Mouse (Mus musculus) midbrain, embryonic 14.5 days (tissue): Measurements from ENCODE around the gene Shisa7. TPM values are rescaled to one million over a fixed set of nuclear protein-coding genes. Genes with fewer than 3 reads are reported as not detected.

ENCODE experiments used
- ATAC-seq: fragments of 200-750 bp; cut with Nextera tagmentation; 2 replicates; pipeline ENCODE4 v1.8.0; 2017; ENCODE audit warnings: moderate number of reproducible peaks, moderate library complexity; ENCODE audit not compliant: low FRiP score, low TSS enrichment
- DNase-seq: peaks from one replicate; pipeline ENCODE4 v3.0.0-alpha.2; 2015
- H3K27ac ChIP-seq: fragments of 300-500 bp; sonication (generic); replicated peaks from 2 replicates; pipeline ENCODE4 v1.5.1; 2014; ENCODE audit warnings: mild to moderate bottlenecking, low read depth, low read length, moderate library complexity
- H3K27me3 ChIP-seq: fragments of 300-500 bp; sonication (generic); 2 replicates; pipeline ENCODE4 v1.6.1; 2014; ENCODE audit warnings: low read length, control low read depth, mixed read lengths; ENCODE audit not compliant: control insufficient read depth, insufficient read depth
- H3K36me3 ChIP-seq: fragments of 300-500 bp; sonication (generic); 2 replicates; pipeline ENCODE4 v1.6.1; 2014; ENCODE audit warnings: low read length, control low read depth; ENCODE audit not compliant: control insufficient read depth, insufficient read depth
- H3K4me1 ChIP-seq: fragments of 300-500 bp; sonication (generic); 2 replicates; pipeline ENCODE4 v1.6.1; 2014; ENCODE audit warnings: mild to moderate bottlenecking, antibody characterized with exemption, low read length, control low read depth; ENCODE audit not compliant: control insufficient read depth, insufficient read depth
- H3K4me2 ChIP-seq: fragments of 300-500 bp; sonication (generic); 2 replicates; pipeline ENCODE4 v1.6.1; 2014; ENCODE audit warnings: mild to moderate bottlenecking, low read length, moderate library complexity
- H3K4me3 ChIP-seq: fragments of 300-500 bp; sonication (generic); replicated peaks from 2 replicates; pipeline ENCODE4 v1.5.1; 2014; ENCODE audit warnings: low read depth, low read length
- H3K9ac ChIP-seq: fragments of 300-500 bp; sonication (generic); replicated peaks from 2 replicates; pipeline ENCODE4 v1.6.1; 2014; ENCODE audit warnings: mild to moderate bottlenecking, low read length, moderate library complexity
- H3K9me3 ChIP-seq: fragments of 300-500 bp; sonication (generic); 2 replicates; pipeline ENCODE4 v1.6.1; 2016; ENCODE audit warnings: low read length, control low read depth, mixed read lengths; ENCODE audit not compliant: control insufficient read depth
- WGBS: fragments of 180-500 bp; shearing (Covaris S2); extraction: QIAGEN DNeasy Blood & Tissue Kit; methylation state at CpG from one replicate; pipeline ENCODE4 v1.1.7; 2014; 5-methylcytosine and 5-hydroxymethylcytosine counted together
- polyA plus RNA-seq: library from polyadenylated mRNA; unstranded; fragments of >200 nt; fragmentation: Nextera tagmentation; extraction: Ambion mirVana; gene quantifications from 2 replicates; pipeline ENCODE4 v1.2.1, GENCODE M21; 2014

The Shisa7 gene
- polyA plus RNA-seq, 1 experiment from 2014 or later: 14.0 TPM

DNA sequence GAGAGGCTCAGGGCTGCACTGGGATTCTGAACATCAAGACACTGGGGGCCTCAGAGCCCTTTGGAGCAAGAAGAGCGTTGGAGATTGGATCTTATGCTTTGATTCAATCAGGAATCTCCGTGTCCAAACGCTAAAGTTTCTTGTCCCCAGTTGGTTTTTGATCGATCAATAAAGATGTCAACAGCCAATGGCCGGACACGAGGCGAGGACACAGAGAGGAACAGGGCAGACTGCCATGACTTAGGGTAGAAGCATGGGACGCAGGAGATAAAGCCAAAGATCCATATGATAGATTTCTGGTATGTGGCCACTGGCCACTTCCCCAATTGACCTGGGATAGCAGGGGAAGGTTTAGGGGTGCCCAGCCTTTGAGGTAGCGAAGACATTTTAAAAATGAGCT, 12.0 kb upstream of the Shisa7 start:
- WGBS: 84% methylated on average over 9 of the region's 9 CpGs
- no peaks in the 10 kb centered on the region for H3K27me3 ChIP-seq
- H3K9ac ChIP-seq: no peak overlapping the region
- H3K9me3 ChIP-seq: no peaks in the 10 kb centered on the region
- DNase-seq: no peak
- no peak overlapping the region for H3K4me3 ChIP-seq
- no peak for ATAC-seq
- H3K27ac ChIP-seq: no peak overlapping the region
- no peaks in the 10 kb centered on the region for H3K4me1 ChIP-seq
- no peak overlapping the region for H3K4me2 ChIP-seq
- H3K36me3 ChIP-seq: no peaks in the 10 kb centered on the region

- Histone ChIP-seq H3K4me1 (no peaks in the 10 kb centered on the region), H3K36me3 (no peaks in the 10 kb centered on the region), H3K9me3 (no peaks in the 10 kb centered on the region), H3K4me2 (no peak overlapping the region), H3K9ac (no peak overlapping the region), H3K4me3 (no peak overlapping the region), H3K27ac (no peak overlapping the region), H3K27me3 (no peaks in the 10 kb centered on the region)
- 88% methylated on average over 3 of the region's 3 CpGs for WGBS
- ATAC-seq: no peak
- DNase-seq: no peak
Measured at GRCm38 (mm10) chr7:4853613-4854012, 9.1 kb upstream of the Shisa7 start.

DNA sequence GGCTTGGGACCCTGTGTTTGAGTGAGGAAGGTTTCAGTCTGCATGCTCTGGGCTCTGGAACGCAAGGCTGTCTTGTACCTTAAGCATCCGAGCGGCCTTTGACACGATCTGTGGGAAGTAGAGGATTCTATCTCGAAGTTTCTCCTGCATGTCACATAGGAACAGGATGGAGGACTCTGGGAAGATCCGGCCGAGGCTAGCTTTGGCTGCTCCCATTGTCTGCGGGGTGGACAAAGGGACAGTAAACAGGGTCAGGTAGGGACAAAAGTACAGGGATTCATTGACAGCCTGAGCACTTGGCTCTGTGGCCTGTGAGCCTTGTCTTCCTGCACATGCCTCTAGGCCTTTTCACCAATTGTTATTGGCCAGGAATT, 6.8 kb upstream of the Shisa7 start:
- H3K27me3 ChIP-seq: no peaks in the 10 kb centered on the region
- no peak overlapping the region for H3K9ac ChIP-seq
- H3K4me3 ChIP-seq: no peak overlapping the region
- no peaks in the 10 kb centered on the region for H3K36me3 ChIP-seq
- H3K27ac ChIP-seq: no peak overlapping the region
- H3K4me1 ChIP-seq: no peaks in the 10 kb centered on the region
- no peak for ATAC-seq
- 73% methylated on average over 8 of the region's 8 CpGs for WGBS
- H3K9me3 ChIP-seq: no peaks in the 10 kb centered on the region
- no peak for DNase-seq
- no peak overlapping the region for H3K4me2 ChIP-seq

- DNase-seq (no peak), ATAC-seq (no peak)
- 76% methylated on average over 11 of the region's 11 CpGs for WGBS
- Histone ChIP-seq H3K4me2 (no peak overlapping the region), H3K4me3 (no peak overlapping the region), H3K27me3 (no peaks in the 10 kb centered on the region), H3K9ac (no peak overlapping the region), H3K9me3 (no peaks in the 10 kb centered on the region), H3K36me3 (no peaks in the 10 kb centered on the region), H3K27ac (no peak overlapping the region), H3K4me1 (no peaks in the 10 kb centered on the region)
Measured at GRCm38 (mm10) chr7:4850621-4851314, 6.3 kb upstream of the Shisa7 start.

DNA sequence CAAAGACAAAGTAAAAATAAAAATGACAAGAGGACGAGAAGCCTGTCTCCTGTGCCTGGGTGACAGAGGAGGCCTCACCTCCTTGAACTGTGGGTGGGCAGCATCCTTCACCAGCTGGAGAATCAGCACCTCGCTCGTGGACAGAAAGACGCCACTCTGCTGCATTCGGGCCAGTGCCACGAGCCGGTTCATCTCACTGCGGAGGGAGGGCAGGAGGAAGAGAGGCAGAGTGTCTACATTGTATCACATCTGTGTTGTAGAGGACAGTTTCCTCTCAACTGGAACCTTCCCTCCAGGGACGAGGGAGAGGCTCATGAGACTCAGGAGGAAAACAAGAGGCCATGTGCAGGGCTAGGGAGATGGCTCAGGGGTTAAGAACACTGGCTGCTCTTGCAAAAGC, 4.9 kb upstream of the Shisa7 start:
- DNase-seq (no peak), ATAC-seq (no peak)
- Histone ChIP-seq H3K27me3 (no peaks in the 10 kb centered on the region), H3K4me1 (no peaks in the 10 kb centered on the region), H3K4me3 (no peak overlapping the region), H3K9me3 (no peaks in the 10 kb centered on the region), H3K9ac (no peak overlapping the region), H3K36me3 (no peaks in the 10 kb centered on the region), H3K4me2 (no peak overlapping the region), H3K27ac (no peak overlapping the region)
- 63% methylated on average over 9 of the region's 9 CpGs for WGBS

- ATAC-seq (peak; percentile 84), DNase-seq (peak; percentile 93)
- Histone ChIP-seq H3K9ac (peak overlapping the region; percentile 68), H3K4me1 (peaks cover 20% of the 10 kb centered on the region), H3K9me3 (no peaks in the 10 kb centered on the region), H3K27ac (peak overlapping the region; percentile 85), H3K36me3 (no peaks in the 10 kb centered on the region), H3K27me3 (no peaks in the 10 kb centered on the region), H3K4me2 (peak overlapping the region; percentile 86), H3K4me3 (peak overlapping the region; percentile 64)
- WGBS: 0% methylated on average over 13 of the region's 13 CpGs
Measured at GRCm38 (mm10) chr7:4844917-4845309, 417 bp upstream of the Shisa7 start.

GRCm38 (mm10) chr7:4843604-4844244, 772 bp downstream of the Shisa7 start:
- Histone ChIP-seq H3K27me3 (no peaks in the 10 kb centered on the region), H3K27ac (peak overlapping the region; percentile 85), H3K36me3 (no peaks in the 10 kb centered on the region), H3K4me1 (peaks cover 20% of the 10 kb centered on the region), H3K9me3 (no peaks in the 10 kb centered on the region), H3K9ac (peak overlapping the region; percentile 68), H3K4me3 (peak overlapping the region; percentile 64), H3K4me2 (peak overlapping the region; percentile 86)
- WGBS: under 1% methylated on average over 34 of the region's 34 CpGs
- ATAC-seq (peak; percentile 69), DNase-seq (peak; percentile 94)

GRCm38 (mm10) chr7:4842634-4843131, 1.8 kb downstream of the Shisa7 start:
- WGBS: 2% methylated on average over 16 of the region's 16 CpGs
- no peaks in the 10 kb centered on the region for H3K36me3 ChIP-seq
- H3K4me3 ChIP-seq: peak overlapping the region; percentile 64
- H3K9ac ChIP-seq: peak overlapping the region; percentile 68
- DNase-seq: peak; percentile 74
- H3K4me1 ChIP-seq: peaks cover 20% of the 10 kb centered on the region
- peak; percentile 32 for ATAC-seq
- H3K4me2 ChIP-seq: peak overlapping the region; percentile 86
- no peaks in the 10 kb centered on the region for H3K27me3 ChIP-seq
- no peaks in the 10 kb centered on the region for H3K9me3 ChIP-seq
- peak overlapping the region; percentile 85 for H3K27ac ChIP-seq

DNA sequence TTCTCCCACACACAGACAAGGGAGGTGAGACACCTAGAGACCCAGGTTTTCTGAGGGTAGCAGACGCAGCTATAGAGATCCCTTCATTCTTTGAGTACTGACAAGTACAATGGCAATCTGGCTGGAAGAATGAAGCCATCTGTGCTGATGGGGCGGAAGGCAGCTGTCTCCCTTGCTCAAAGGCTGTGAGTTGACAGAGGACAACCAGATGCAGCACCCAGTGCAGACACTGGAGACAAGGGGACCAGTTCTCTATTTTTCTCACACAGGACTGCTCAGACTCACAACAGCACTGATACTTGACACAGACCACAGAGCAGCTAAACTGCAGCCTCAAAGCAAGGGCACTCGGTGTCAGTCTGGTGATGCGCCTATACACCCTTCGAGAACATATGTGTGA, 2.4 kb downstream of the Shisa7 start:
- Histone ChIP-seq H3K9me3 (no peaks in the 10 kb centered on the region), H3K27ac (peak overlapping the region; percentile 85; the same call in 1 of the 2 replicates), H3K9ac (peak overlapping the region; percentile 68; the same call in 1 of the 2 replicates), H3K36me3 (no peaks in the 10 kb centered on the region), H3K4me3 (peak overlapping the region; percentile 64), H3K4me2 (peak overlapping the region; percentile 86), H3K27me3 (no peaks in the 10 kb centered on the region), H3K4me1 (peaks cover 20% of the 10 kb centered on the region)
- WGBS: 50% methylated on average over 5 of the region's 5 CpGs
- DNase-seq (no peak), ATAC-seq (no peak)
